Mouse (Mus musculus) CH12.LX (cell line): ENCODE data around the gene Gm20388.

Experiments used
- CHD2 ChIP-seq: IDR thresholded peaks from 2 replicates; pipeline ENCODE4 v1.6.1; 2011; ENCODE audit warnings: low read length, improper control_type of control experiment
- CTCF ChIP-seq, 2 experiments: IDR thresholded peaks in 1 of 2; conservative IDR thresholded peaks in 1 of 2; 2 replicates each; pipeline ENCODE4 v1.5.1; 2011 to 2012; ENCODE audit warnings: low read depth in 2 of 2, low read length in 2 of 2, improper control_type of control experiment in 1 of 2, inconsistent platforms in 1 of 2, mild to moderate bottlenecking in 1 of 2, moderate library complexity in 1 of 2
- EP300 ChIP-seq: IDR thresholded peaks from 2 replicates; pipeline ENCODE4 v1.6.1; 2011; ENCODE audit warnings: low read length, improper control_type of control experiment
- TCF12 ChIP-seq: IDR thresholded peaks from 2 replicates; pipeline ENCODE4 v1.6.1; 2014; ENCODE audit warnings: low read depth, mild to moderate bottlenecking, inconsistent platforms, low read length, improper control_type of control experiment

DNA sequence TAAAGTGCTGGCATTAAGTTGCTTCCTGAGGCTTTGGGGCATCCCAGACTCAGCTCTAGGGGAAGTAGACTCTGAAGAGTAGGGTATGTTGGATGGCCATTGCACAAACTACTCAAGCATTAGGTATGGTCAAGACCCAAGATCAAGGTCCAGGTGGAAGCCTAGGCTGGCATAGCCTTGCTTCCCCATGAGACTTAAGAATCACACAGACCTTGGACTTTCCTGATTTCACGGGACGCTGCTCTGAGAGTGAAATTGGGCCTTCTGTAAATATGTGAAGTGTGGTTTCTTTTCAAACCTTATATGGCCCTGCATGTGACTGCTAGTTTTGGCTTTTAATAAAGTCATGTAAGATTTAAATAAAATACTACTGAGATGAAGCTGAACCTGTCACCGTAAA lies 2662.1 kb downstream of the Gm20388 start:
- TF ChIP-seq EP300 (no peak), TCF12 (no peak), CTCF (conservative IDR thresholded peaks at IDR 0.05 in 1 of 2, IDR thresholded peaks at IDR 0.05 in 1 of 2; ENCODE audit: low read depth in 2 of 2, low read length in 2 of 2) (no peak), CHD2 (no peak)
